Comparison of ENCODE assay signal across 30 mouse cellular contexts in genomic region chr6:142987616-142988015, GRCm38 (mm10). TPM values are rescaled to one million over a fixed set of nuclear protein-coding genes. Genes with fewer than 3 reads are reported as not detected.
DNase-seq lines count a peak whose midpoint lies in the region; ATAC-seq and TF ChIP-seq lines count a peak whose summit lies in the region.
"Had no signal": no experiment of that assay in that cellular context is flagged by ENCODE, and none has a peak within 500 bp of the region (broad histone marks: within the 10 kb centered on the region; RNA-seq: fewer than 3 reads in every experiment).

No protein-coding gene starts in this region.

- H3K4me3 ChIP-seq in midbrain, embryonic 11.5 days (ENCODE audit: low read depth, low read length) = no peak overlapping the region
- no peak overlapping the region for H3K4me3 ChIP-seq in midbrain, postnatal 0 days (ENCODE audit: low read depth, low read length)
- H3K4me3 ChIP-seq in E14TG2a.4 (replicated peaks; ENCODE audit: low read length) = peak overlapping the region; percentile 65
- no peak overlapping the region for H3K4me3 ChIP-seq in limb, embryonic 10.5 days
- H3K4me3 ChIP-seq: embryonic facial prominence, embryonic 10.5 days; embryonic facial prominence, embryonic 13.5 days; erythroblast, embryonic 14.5 days; forebrain, embryonic 12.5 days; forebrain, embryonic 15.5 days; heart, embryonic 13.5 days had no signal

- no peaks in the 10 kb centered on the region; the same call in 1 of the 2 replicates for H3K4me1 ChIP-seq in midbrain, embryonic 11.5 days (ENCODE audit: control insufficient read depth, insufficient read depth, low read length)
- H3K4me1 ChIP-seq in midbrain, postnatal 0 days (ENCODE audit: insufficient read depth, low read length) = no peaks in the 10 kb centered on the region
- peaks cover 78% of the 10 kb centered on the region for H3K4me1 ChIP-seq in E14TG2a.4 (replicated peaks; ENCODE audit: low read depth, low read length)
- peaks cover 13% of the 10 kb centered on the region for H3K4me1 ChIP-seq in limb, embryonic 10.5 days
- H3K4me1 ChIP-seq: embryonic facial prominence, embryonic 13.5 days; forebrain, embryonic 15.5 days had no signal

- 69% methylated on average over 6 of the region's 6 CpGs for WGBS in midbrain, embryonic 11.5 days
- 65% methylated on average over 6 of the region's 6 CpGs for WGBS in midbrain, postnatal 0 days
- 85% methylated on average over 6 of the region's 6 CpGs for WGBS in limb, embryonic 10.5 days

- no peak overlapping the region for H3K4me2 ChIP-seq in midbrain, embryonic 11.5 days
- no peak overlapping the region for H3K4me2 ChIP-seq in midbrain, postnatal 0 days (ENCODE audit: low read depth, low read length, poor library complexity, severe bottlenecking)
- H3K4me2 ChIP-seq: embryonic facial prominence, embryonic 13.5 days; forebrain, embryonic 12.5 days; forebrain, embryonic 15.5 days; heart, embryonic 13.5 days; hindbrain, embryonic 14.5 days had no signal

- no peaks in the 10 kb centered on the region for H3K36me3 ChIP-seq in midbrain, embryonic 11.5 days (ENCODE audit: control insufficient read depth, insufficient read depth, low read length)
- H3K36me3 ChIP-seq in midbrain, postnatal 0 days (ENCODE audit: insufficient read depth, low read length) = no peaks in the 10 kb centered on the region
- peaks cover 5% of the 10 kb centered on the region; the same call in 1 of the 2 replicates for H3K36me3 ChIP-seq in E14TG2a.4 (ENCODE audit: insufficient read depth, low read length)
- no peaks in the 10 kb centered on the region for H3K36me3 ChIP-seq in limb, embryonic 10.5 days
- H3K36me3 ChIP-seq: embryonic facial prominence, embryonic 10.5 days; embryonic facial prominence, embryonic 13.5 days; forebrain, embryonic 12.5 days; forebrain, embryonic 15.5 days; G1E; heart, embryonic 13.5 days had no signal

- H3K9me3 ChIP-seq in midbrain, embryonic 11.5 days (ENCODE audit: control insufficient read depth, low read length) = no peaks in the 10 kb centered on the region
- H3K9me3 ChIP-seq in midbrain, postnatal 0 days (ENCODE audit: low read length) = no peaks in the 10 kb centered on the region
- no peaks in the 10 kb centered on the region for H3K9me3 ChIP-seq in E14TG2a.4 (ENCODE audit: low read length)
- no peaks in the 10 kb centered on the region for H3K9me3 ChIP-seq in limb, embryonic 10.5 days (replicated peaks)
- H3K9me3 ChIP-seq: embryonic facial prominence, embryonic 10.5 days; embryonic facial prominence, embryonic 13.5 days; forebrain, embryonic 12.5 days; forebrain, embryonic 15.5 days; G1E had no signal

- no peak overlapping the region for H3K27ac ChIP-seq in midbrain, embryonic 11.5 days (ENCODE audit: low read depth, low read length)
- H3K27ac ChIP-seq in midbrain, postnatal 0 days (ENCODE audit: low read depth, low read length) = no peak overlapping the region
- H3K27ac ChIP-seq in limb, embryonic 10.5 days = no peak overlapping the region
- H3K27ac ChIP-seq: embryonic facial prominence, embryonic 10.5 days; embryonic facial prominence, embryonic 13.5 days; forebrain, embryonic 12.5 days; forebrain, embryonic 15.5 days; heart, embryonic 13.5 days; hindbrain, embryonic 14.5 days; hindbrain, postnatal 0 days had no signal

- peak; percentile 80 for DNase-seq in heart, adult 11 months
- DNase-seq in heart, adult 8-10 months (ENCODE audit: low spot score) = no peak
- peak; percentile 10 for DNase-seq in midbrain, embryonic 11.5 days (ENCODE audit: low spot score, missing footprints)
- DNase-seq in midbrain, postnatal 0 days (ENCODE audit: low spot score) = no peak
- DNase-seq in limb, embryonic 10.5 days (ENCODE audit: low spot score) = peak; percentile 12
- DNase-seq in MN1 (ENCODE audit: low spot score) = no peak
- no peak for DNase-seq in kidney, postnatal 36 days
- DNase-seq: adrenal gland, adult 8-10 months; adrenal gland, postnatal 25 days; B cell, adult 2 months; cerebellum, adult 11-12 months; cerebellum, adult 8-10 months; cerebellum, postnatal 10 days; cerebellum, postnatal 36 days; embryo, embryonic 11 days; gastrocnemius, postnatal 25 days; heart, postnatal 14 days; heart, postnatal 4 days had no signal

- no peaks in the 10 kb centered on the region for H3K27me3 ChIP-seq in midbrain, embryonic 11.5 days (ENCODE audit: control insufficient read depth, insufficient read depth, low read length)
- no peaks in the 10 kb centered on the region for H3K27me3 ChIP-seq in midbrain, postnatal 0 days (ENCODE audit: insufficient read depth, low read length)
- no peaks in the 10 kb centered on the region for H3K27me3 ChIP-seq in E14TG2a.4 (ENCODE audit: insufficient read depth, low read length)
- no peaks in the 10 kb centered on the region for H3K27me3 ChIP-seq in limb, embryonic 10.5 days (ENCODE audit: low read depth, poor library complexity, severe bottlenecking)
- H3K27me3 ChIP-seq: embryonic facial prominence, embryonic 13.5 days; heart, embryonic 13.5 days had no signal

- TF ChIP-seq CTCF in midbrain, postnatal 0 days (IDR thresholded peaks at IDR 0.05) = no peak
- no peak for TF ChIP-seq CTCF in E14TG2a.4 (conservative IDR thresholded peaks at IDR 0.05; ENCODE audit: low read length)

- no peak for ATAC-seq in midbrain, embryonic 11.5 days (ENCODE audit: low FRiP score)
- ATAC-seq in midbrain, postnatal 0 days (ENCODE audit: low FRiP score) = no peak
- ATAC-seq: activated CD4-positive, CD25-positive, alpha-beta regulatory T cell, adult 4 months; forebrain, embryonic 15.5 days; hindbrain, postnatal 0 days; inflammation-experienced regulatory T-cells, adult 6 months had no signal

- no peak overlapping the region for H3K9ac ChIP-seq in midbrain, embryonic 11.5 days (ENCODE audit: low read length)
- no peak overlapping the region for H3K9ac ChIP-seq in midbrain, postnatal 0 days (replicated peaks; ENCODE audit: low read length, poor library complexity, severe bottlenecking)
- H3K9ac ChIP-seq: embryonic facial prominence, embryonic 13.5 days; forebrain, embryonic 12.5 days; forebrain, embryonic 15.5 days; heart, embryonic 13.5 days; hindbrain, embryonic 14.5 days had no signal

RNA-seq across cellular contexts. Expression of gene St8sia1, which starts 23.4 kb away (rescaled TPM):
- under 1 TPM; 0.09 to 0.25 (median 0.17) TPM for total RNA-seq in heart, adult 8-10 months (2022)
- 3.8 and 5.4 TPM in 2 replicates for polyA plus RNA-seq in midbrain, embryonic 11.5 days (2014; fragmentation: Nextera tagmentation; extraction: Ambion mirVana)
- 17.7 and 25.3 TPM in 2 replicates for total RNA-seq in midbrain, postnatal 0 days (2014; rRNA removed)
- polyA plus RNA-seq in midbrain, postnatal 0 days (2015; fragmentation: Nextera tagmentation; extraction: Ambion mirVana) = 4.0 and 4.5 TPM in 2 replicates
- 0.73 and 0.91 TPM in 2 replicates for polyA plus RNA-seq in limb, embryonic 10.5 days (2016; fragmentation: Nextera tagmentation; extraction: Ambion mirVana)
- polyA plus RNA-seq: erythroblast, embryonic 14.5 days; G1E had no signal

Comparison
In these comparisons a context has a peak if more than half of its experiments do, and no peak if none do; other contexts are left out.
1. DNase-seq: peak in heart, adult 11 months (single experiment), midbrain, embryonic 11.5 days (single experiment) and limb, embryonic 10.5 days (single experiment); none in heart, adult 8-10 months (single experiment), midbrain, postnatal 0 days (single experiment), MN1 (single experiment) and kidney, postnatal 36 days (0 of 2).